Mouse (Mus musculus) layer of hippocampus, adult 8-10 months (tissue): ENCODE data around the gene Tead4. TPM values are rescaled to one million over a fixed set of nuclear protein-coding genes. Genes with fewer than 3 reads are reported as not detected.

Experiments
- DNase-seq, 2 experiments: peaks; one replicate each; pipeline ENCODE4 v3.0.0; 2022; ENCODE audit warnings: low spot score in 2 of 2
- total RNA-seq, 4 experiments: library from RNA; stranded (reverse); gene quantifications; 2 replicates each; pipeline ENCODE4 v1.2.4; 2022

Tead4 gene
- total RNA-seq, 4 experiments from 2014 or later: 0.78 to 1.6 (median 1.4) TPM

DNA sequence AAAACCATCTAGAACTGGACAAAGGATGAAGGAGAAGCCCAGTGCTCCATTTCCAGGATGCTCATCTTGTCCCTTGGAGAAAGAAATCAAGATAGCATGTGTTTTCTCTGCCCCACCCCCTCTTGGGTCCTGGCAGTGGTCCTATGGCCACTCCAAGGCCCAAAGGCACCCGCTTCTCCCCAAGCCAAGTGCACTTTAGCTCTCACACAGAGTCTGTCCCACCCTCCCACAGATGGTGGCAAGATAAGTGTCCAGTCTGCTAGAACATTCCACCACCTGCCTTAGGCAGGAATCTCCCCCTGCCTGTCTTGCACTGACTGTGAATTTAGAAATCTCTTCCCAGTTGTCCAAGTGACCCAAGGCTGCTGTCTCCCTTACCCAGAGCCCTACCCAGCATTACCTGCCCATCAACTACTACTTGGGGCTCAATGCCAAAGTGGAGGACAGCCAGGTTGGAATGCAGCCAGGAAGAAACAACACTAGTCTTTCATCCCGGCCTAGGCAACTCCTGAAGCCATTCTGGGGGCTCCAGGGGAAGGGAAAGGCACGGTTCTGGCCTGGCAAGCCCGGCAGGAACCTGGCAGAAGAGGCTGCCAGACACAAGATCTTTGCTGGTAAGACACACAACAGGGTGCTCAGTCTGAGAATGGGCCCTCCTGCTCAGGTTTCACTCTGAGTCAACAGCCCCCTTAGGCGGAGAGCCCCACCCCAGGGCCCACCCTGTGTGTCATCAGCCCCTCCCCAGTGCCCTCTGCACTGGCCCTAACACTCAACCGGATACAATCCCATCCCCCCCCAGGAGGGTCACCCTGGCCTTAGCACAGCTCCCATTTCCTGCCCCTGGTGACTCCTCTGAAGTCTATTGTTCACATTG is 4.5 kb downstream of the Tead4 start:
- DNase-seq: no peak

DNA sequence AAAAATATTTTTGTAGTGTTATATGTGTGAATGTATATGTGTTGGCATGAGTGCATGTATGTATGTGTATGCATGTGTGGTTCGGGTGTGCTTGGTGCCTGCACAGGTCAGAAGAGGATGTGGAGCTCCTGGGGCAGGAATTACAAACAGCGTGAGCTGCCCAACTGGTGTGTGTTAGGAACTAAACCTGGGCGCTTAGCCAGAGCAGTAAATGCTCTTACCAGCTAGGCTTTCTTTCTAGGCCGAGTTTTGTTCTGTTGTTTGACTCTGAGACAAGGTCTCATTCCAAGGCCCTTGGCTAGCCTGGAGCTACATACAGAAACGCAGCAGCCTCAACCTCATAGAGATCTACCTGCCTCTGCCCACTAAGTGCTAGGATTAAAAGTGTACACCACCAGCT is 9.3 kb downstream of the Tead4 start:
- DNase-seq: no peak

GRCm38 (mm10) chr6:128288681-128289080 is 11.9 kb downstream of the Tead4 start:
- DNase-seq: no peak

- DNase-seq: no peak
Observed at GRCm38 (mm10) chr6:128285792-128286430, 14.7 kb downstream of the Tead4 start.

- DNase-seq: no peak
Observed at GRCm38 (mm10) chr6:128282126-128282525, 18.5 kb downstream of the Tead4 start.

- DNase-seq: no peak
Observed at GRCm38 (mm10) chr6:128280472-128281145, 20.0 kb downstream of the Tead4 start.

GRCm38 (mm10) chr6:128279608-128280007 is 21.0 kb downstream of the Tead4 start:
- DNase-seq: no peak

GRCm38 (mm10) chr6:128279099-128279498 is 21.5 kb downstream of the Tead4 start:
- DNase-seq: no peak

- peak; percentile 37 to 60 for DNase-seq
Observed at GRCm38 (mm10) chr6:128277132-128278085, 23.2 kb downstream of the Tead4 start.

DNA sequence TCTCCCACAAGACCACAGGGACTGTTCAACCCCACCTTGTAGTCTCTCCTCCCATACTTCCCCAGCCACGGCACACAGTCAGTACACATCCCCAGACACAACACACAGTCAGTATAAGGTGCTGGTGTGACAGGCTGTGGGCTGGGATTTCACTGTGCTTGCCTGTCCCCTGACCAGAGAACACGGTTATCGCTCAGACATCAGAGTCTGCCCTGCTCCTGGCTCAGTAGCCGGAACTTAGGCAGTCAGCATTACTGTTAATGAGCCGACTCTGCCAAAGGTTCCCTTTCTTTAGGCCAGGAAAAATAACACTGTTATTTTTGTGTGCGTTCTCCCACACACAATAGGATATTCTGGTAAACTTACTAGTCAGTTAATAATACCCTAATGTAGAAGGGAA is 24.3 kb downstream of the Tead4 start:
- DNase-seq: no peak

GRCm38 (mm10) chr6:128275506-128276064 is 25.0 kb downstream of the Tead4 start:
- no peak for DNase-seq

- DNase-seq: no peak
Observed at GRCm38 (mm10) chr6:128273507-128273906, 27.1 kb downstream of the Tead4 start.

- DNase-seq: no peak
Observed at GRCm38 (mm10) chr6:128272754-128273153, 27.9 kb downstream of the Tead4 start.

GRCm38 (mm10) chr6:128269850-128270249 is 30.8 kb downstream of the Tead4 start:
- DNase-seq: no peak

- no peak for DNase-seq
Observed at GRCm38 (mm10) chr6:128264870-128265526, 35.6 kb downstream of the Tead4 start.

DNA sequence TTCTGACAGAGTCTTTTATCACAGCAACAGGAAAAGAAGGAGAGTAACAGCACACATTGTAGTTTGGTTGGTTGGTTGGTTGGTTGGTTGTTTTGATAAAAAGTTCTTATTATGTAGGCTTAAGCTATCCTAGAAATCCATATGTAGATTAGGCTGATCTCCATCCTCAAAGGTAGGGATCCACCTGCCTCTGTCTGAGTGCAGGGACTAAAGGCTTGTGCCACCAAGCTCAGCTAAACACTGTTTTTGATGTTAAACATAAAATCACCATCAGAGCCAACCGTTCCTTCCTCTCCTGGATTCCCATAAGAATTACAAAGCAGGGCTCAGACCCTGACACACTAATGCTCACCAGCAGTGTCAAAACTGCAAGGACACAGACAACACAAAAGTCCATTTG is 39.1 kb downstream of the Tead4 start:
- DNase-seq: no peak

GRCm38 (mm10) chr6:128259252-128259651 is 41.4 kb downstream of the Tead4 start:
- no peak for DNase-seq

DNA sequence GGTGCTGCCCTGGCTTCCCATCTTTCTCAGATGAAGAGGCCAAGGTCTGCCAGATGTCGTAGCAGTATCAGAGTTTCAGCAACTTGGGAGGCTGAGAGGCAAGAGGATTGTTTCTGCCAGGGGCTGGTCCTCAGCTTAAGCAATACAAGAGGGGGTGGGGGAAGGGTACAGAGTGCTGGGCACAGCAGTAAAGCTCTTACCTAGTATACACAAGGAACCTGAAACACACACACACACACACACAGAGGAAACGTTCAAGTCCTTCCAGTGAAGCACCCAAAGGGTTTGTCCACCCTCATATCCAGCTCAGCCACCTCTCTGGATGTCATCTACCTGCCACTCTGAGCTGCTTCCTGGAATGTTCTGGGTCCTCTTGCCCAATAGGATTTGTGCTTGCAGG is 44.7 kb downstream of the Tead4 start:
- DNase-seq: no peak

DNA sequence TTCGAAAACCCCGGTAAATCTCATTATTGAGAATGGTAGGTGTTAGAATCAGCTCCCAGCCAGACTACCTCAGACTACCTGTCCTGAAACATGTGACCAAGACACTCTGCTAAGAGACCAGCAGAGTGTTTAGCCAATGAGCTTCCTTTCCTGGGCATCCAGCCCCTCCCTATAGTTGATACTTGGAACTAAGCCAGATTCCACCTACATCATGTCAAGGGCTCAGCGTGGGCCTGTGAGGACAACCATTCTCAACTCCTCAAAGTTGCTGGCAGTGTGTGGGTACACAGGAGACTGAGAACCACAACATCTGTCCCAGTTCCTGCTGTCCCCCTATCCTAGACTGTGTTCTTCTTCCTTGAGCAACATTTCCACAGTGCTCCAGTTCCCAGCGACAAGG is 45.3 kb downstream of the Tead4 start:
- DNase-seq: no peak

GRCm38 (mm10) chr6:128254551-128254950 is 46.1 kb downstream of the Tead4 start:
- DNase-seq: no peak
